Mouse (Mus musculus): ENCODE data around the gene Nubpl.

GRCm38 (mm10) chr12:52288537-52288936, 191.0 kb downstream of the Nubpl start:
- TF ChIP-seq CTCF (IDR thresholded peaks at IDR 0.05; ENCODE audit: low read depth, low read length): no peak
- TF ChIP-seq POLR2A (IDR thresholded peaks at IDR 0.05; ENCODE audit: borderline replicate concordance, low read depth, low read length): no peak

Measured in bone marrow macrophage, adult 2 months (primary cell).